Mouse (Mus musculus) forebrain, embryonic 13.5 days (tissue): Measurements from ENCODE around the gene Macf1. TPM values are rescaled to one million over a fixed set of nuclear protein-coding genes. Genes with fewer than 3 reads are reported as not detected.

Source experiments
- ATAC-seq: fragments of 200-750 bp; cut with Nextera tagmentation; 2 replicates; pipeline ENCODE4 v1.8.0; 2017
- H3K27ac ChIP-seq: fragments of 300-500 bp; sonication (generic); 2 replicates; pipeline ENCODE4 v1.5.1; 2015; ENCODE audit warnings: inconsistent platforms, mild to moderate bottlenecking, moderate library complexity
- H3K27me3 ChIP-seq: fragments of 300-500 bp; sonication (generic); 2 replicates; pipeline ENCODE4 v1.6.1; 2015; ENCODE audit warnings: mild to moderate bottlenecking, inconsistent platforms
- H3K36me3 ChIP-seq: fragments of 300-500 bp; sonication (generic); 2 replicates; pipeline ENCODE4 v1.6.1; 2015; ENCODE audit warnings: mild to moderate bottlenecking, inconsistent platforms; ENCODE audit not compliant: poor library complexity, severe bottlenecking
- H3K4me1 ChIP-seq: fragments of 300-500 bp; sonication (generic); 2 replicates; pipeline ENCODE4 v1.6.1; 2015; ENCODE audit warnings: inconsistent platforms
- H3K4me2 ChIP-seq: fragments of 300-500 bp; sonication (generic); 2 replicates; pipeline ENCODE4 v1.6.1; 2015; ENCODE audit warnings: inconsistent platforms, mild to moderate bottlenecking, moderate library complexity
- H3K4me3 ChIP-seq: fragments of 300-500 bp; sonication (generic); 2 replicates; pipeline ENCODE4 v1.5.1; 2015; ENCODE audit warnings: mild to moderate bottlenecking, inconsistent platforms
- H3K9ac ChIP-seq: fragments of 300-500 bp; sonication (generic); 2 replicates; pipeline ENCODE4 v1.6.1; 2015; ENCODE audit warnings: mild to moderate bottlenecking, inconsistent platforms
- H3K9me3 ChIP-seq: fragments of 300-500 bp; sonication (generic); replicated peaks from 2 replicates; pipeline ENCODE4 v1.6.1; 2016; ENCODE audit warnings: inconsistent platforms
- WGBS: fragments of 180-500 bp; shearing (Covaris S2); methylation state at CpG from one replicate; pipeline ENCODE4 v1.1.7; 2015; 5-methylcytosine and 5-hydroxymethylcytosine counted together
- polyA plus RNA-seq: library from polyadenylated mRNA; unstranded; fragments of >200 nt; fragmentation: Nextera tagmentation; extraction: Ambion mirVana; gene quantifications from 2 replicates; pipeline ENCODE4 v1.2.1, GENCODE M21; 2015

The Macf1 gene
- polyA plus RNA-seq, 1 experiment from 2014 or later: 62.6 TPM

DNA sequence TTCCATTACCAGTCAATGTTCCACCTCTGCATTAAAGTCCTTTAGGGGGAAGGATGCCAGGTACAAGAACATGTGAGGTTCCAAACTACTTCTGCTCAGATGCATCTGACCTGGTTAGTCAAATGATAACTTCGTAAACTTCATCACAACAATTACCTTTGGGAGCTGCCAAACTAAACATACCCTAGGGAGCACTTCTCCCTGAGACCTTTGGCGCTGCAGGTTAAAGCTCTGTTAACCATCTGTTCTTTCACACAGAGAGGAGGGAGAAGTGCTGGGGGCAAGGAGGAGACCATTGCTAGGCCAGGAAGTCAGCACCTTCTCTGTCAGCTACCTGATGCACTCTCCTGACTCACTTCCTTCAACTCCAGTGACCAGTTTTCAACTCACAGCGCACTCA lies 96.5 kb downstream of the Macf1 start:
- Histone ChIP-seq H3K27me3 (no peaks in the 10 kb centered on the region), H3K27ac (no peak overlapping the region), H3K36me3 (no peaks in the 10 kb centered on the region), H3K4me3 (no peak overlapping the region), H3K4me1 (peaks cover 45% of the 10 kb centered on the region), H3K4me2 (no peak overlapping the region), H3K9me3 (no peaks in the 10 kb centered on the region), H3K9ac (no peak overlapping the region)
- no peak for ATAC-seq
- whole genome bisulfite sequencing: 95% methylated on average over 3 of the region's 3 CpGs

DNA sequence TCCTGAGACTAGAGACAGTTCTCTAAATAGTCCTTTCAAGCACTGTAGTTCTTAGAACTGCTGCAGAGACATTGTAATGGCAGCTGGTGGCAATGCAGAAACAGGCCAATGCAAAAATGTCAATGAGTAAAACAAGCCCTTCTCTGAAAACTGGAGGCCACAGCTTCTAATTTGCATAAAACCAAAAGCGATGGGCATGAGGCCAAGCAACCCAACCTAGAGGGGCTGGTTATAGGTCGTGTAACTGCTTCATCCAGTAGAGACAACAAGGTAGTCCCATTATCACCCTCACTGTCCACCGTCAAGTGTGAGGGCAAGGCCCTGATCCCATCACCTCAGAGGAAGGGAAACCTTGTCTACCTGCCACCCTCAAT lies 99.5 kb downstream of the Macf1 start:
- peak; percentile 43; the same call in 1 of the 2 replicates for ATAC-seq
- peak overlapping the region; percentile 51; the same call in 1 of the 2 replicates for H3K9ac ChIP-seq
- WGBS: 22% methylated on average over 3 of the region's 3 CpGs
- no peaks in the 10 kb centered on the region for H3K27me3 ChIP-seq
- H3K9me3 ChIP-seq: no peaks in the 10 kb centered on the region
- H3K4me3 ChIP-seq: no peak overlapping the region
- peaks cover 31% of the 10 kb centered on the region for H3K4me1 ChIP-seq
- H3K36me3 ChIP-seq: no peaks in the 10 kb centered on the region
- peak overlapping the region; percentile 80 for H3K27ac ChIP-seq
- 0 out of 2 replicates have a peak overlapping the region, but pooled peaks have one; percentile 12 for H3K4me2 ChIP-seq

DNA sequence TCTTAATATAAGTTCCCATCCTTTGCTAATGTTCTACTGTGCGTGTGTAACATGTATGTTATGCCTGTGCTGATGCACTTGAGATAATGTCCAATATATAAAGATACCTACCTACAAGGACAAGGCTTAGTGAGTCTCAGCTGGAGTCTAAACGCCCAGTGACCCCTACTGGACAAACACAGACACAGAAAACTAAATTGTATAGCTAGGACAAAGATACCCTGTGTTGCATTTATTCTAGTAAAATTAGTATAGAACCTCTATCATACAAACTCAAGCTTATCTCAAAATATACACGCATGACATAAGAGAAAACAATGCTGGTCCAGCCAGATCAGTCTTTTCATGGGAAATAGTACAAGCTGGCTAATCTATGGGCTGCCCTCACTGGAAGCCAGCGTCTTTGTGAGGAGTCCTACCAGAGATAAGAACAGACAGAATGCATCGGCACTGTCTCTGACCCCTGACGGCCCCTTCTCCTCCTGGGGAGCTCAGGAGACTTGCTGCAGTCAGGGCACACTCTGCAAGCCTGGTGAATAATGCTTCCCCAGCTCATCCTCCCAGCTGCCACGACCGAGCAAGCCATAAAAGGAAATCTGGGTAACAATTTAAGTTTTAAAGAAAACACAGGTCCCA lies 100.0 kb downstream of the Macf1 start:
- Histone ChIP-seq H3K27me3 (no peaks in the 10 kb centered on the region), H3K27ac (peak overlapping the region; percentile 80), H3K4me2 (0 out of 2 replicates have a peak overlapping the region, but pooled peaks have one; percentile 12), H3K4me1 (peaks cover 26% of the 10 kb centered on the region), H3K9ac (peak overlapping the region; percentile 51), H3K9me3 (no peaks in the 10 kb centered on the region), H3K36me3 (no peaks in the 10 kb centered on the region), H3K4me3 (no peak overlapping the region)
- ATAC-seq: no peak
- WGBS: 32% methylated on average over 8 of the region's 8 CpGs

DNA sequence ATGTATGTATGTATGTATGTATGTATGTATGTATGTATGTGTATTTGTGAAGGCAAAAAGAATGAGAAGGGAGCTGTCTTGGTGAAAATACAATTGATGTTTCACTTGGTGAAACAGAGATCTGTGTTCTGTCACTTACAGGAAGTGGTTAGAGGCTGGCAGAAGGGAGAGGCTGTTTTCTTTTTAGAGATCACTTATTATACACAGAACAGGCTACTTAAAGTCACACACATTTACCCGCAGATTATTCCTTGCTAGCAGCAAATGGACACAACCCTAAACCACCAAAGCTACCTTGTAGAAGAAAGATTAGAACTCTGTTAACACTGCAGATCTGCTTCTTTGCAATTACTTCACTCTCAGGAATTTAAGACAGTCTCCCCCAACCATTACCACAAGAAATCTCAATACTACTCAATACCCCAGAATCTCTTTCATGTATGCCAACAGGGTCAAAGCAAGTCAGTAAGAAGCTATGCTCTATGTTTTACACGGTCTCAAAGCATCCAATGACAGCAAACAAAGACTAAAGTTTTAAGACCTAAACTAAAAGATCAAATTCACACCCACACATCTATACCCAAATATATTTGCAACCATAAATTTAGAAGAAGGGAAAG lies 106.6 kb downstream of the Macf1 start:
- Histone ChIP-seq H3K4me3 (no peak overlapping the region), H3K36me3 (no peaks in the 10 kb centered on the region), H3K9ac (no peak overlapping the region), H3K4me2 (no peak overlapping the region), H3K9me3 (no peaks in the 10 kb centered on the region), H3K27me3 (no peaks in the 10 kb centered on the region), H3K4me1 (peaks cover 24% of the 10 kb centered on the region), H3K27ac (no peak overlapping the region)
- ATAC-seq: no peak
- WGBS: 73% methylated on average over 2 of the region's 2 CpGs

GRCm38 (mm10) chr4:123572434-123573336 lies 111.5 kb downstream of the Macf1 start:
- no peaks in the 10 kb centered on the region for H3K36me3 ChIP-seq
- H3K27ac ChIP-seq: peak overlapping the region; percentile 83
- H3K4me3 ChIP-seq: peak overlapping the region; percentile 22
- 6% methylated on average over 11 of the region's 11 CpGs for WGBS
- H3K9ac ChIP-seq: peak overlapping the region; percentile 50
- H3K4me2 ChIP-seq: peak overlapping the region; percentile 49
- no peaks in the 10 kb centered on the region for H3K27me3 ChIP-seq
- H3K9me3 ChIP-seq: no peaks in the 10 kb centered on the region
- peak; percentile 72 for ATAC-seq
- peaks cover 33% of the 10 kb centered on the region for H3K4me1 ChIP-seq

DNA sequence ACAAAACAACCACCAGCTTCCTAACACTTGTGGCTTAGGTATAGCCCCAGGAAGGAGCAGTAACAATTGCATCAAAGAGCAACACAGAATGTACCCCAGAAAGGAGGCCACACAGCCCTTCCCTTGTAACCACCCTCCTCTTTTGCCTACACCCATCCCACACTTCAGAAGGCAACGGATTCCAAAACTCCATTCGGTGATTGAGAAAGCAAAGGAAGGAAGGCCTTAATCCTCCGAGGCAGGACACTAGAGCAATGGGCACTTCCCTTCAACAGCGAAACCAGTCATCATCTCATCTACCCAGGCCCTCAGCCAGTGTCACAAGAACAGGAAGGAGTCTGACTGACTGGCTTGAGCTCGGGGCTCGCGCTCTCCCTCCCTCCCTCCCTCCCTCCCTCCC lies 112.3 kb downstream of the Macf1 start:
- Histone ChIP-seq H3K27ac (peak overlapping the region; percentile 31; the same call in 1 of the 2 replicates), H3K4me2 (peak overlapping the region; percentile 28), H3K9ac (no peak overlapping the region), H3K36me3 (no peaks in the 10 kb centered on the region), H3K4me1 (peaks cover 33% of the 10 kb centered on the region), H3K4me3 (no peak overlapping the region), H3K9me3 (no peaks in the 10 kb centered on the region), H3K27me3 (no peaks in the 10 kb centered on the region)
- no peak for ATAC-seq
- 6% methylated on average over 7 of the region's 7 CpGs for WGBS

DNA sequence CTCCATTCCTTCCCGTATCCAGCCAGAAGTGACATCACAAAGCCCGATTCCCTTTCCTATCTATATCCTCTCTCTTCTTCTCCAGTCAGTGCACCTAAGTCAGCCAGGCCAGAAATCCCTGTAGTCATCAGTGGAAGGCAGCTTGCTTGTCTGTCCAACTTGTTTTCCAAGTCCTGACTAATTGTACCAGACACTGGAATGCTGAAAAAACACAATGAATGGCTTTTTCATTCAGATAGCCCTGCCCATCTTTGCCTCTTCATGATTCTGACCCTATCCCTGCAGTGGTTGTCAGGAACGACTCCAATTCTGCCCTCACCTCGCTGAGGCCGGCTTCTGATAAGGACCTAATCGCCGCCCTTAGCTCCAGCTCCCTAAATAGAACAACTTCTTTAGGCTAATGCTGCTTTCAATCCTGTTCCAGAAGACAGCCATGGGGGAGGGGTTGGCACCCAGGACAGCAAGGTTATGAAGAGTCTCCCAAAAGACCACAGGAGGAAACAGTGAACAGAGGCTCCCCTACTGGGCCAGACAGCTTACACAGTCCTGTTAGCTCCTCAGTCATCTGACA lies 118.8 kb downstream of the Macf1 start:
- H3K36me3 ChIP-seq: no peaks in the 10 kb centered on the region
- no peak overlapping the region for H3K4me3 ChIP-seq
- H3K27me3 ChIP-seq: no peaks in the 10 kb centered on the region
- no peaks in the 10 kb centered on the region for H3K9me3 ChIP-seq
- no peak overlapping the region for H3K9ac ChIP-seq
- no peak overlapping the region for H3K4me2 ChIP-seq
- WGBS: 38% methylated on average over 7 of the region's 7 CpGs
- peaks cover 15% of the 10 kb centered on the region for H3K4me1 ChIP-seq
- no peak for ATAC-seq
- no peak overlapping the region for H3K27ac ChIP-seq

GRCm38 (mm10) chr4:123564051-123564791 lies 119.9 kb downstream of the Macf1 start:
- Histone ChIP-seq H3K27me3 (no peaks in the 10 kb centered on the region), H3K27ac (no peak overlapping the region), H3K4me3 (no peak overlapping the region), H3K9me3 (no peaks in the 10 kb centered on the region), H3K4me2 (no peak overlapping the region), H3K36me3 (no peaks in the 10 kb centered on the region), H3K9ac (no peak overlapping the region), H3K4me1 (peaks cover 15% of the 10 kb centered on the region)
- 83% methylated on average over 6 of the region's 6 CpGs for WGBS
- ATAC-seq: no peak

DNA sequence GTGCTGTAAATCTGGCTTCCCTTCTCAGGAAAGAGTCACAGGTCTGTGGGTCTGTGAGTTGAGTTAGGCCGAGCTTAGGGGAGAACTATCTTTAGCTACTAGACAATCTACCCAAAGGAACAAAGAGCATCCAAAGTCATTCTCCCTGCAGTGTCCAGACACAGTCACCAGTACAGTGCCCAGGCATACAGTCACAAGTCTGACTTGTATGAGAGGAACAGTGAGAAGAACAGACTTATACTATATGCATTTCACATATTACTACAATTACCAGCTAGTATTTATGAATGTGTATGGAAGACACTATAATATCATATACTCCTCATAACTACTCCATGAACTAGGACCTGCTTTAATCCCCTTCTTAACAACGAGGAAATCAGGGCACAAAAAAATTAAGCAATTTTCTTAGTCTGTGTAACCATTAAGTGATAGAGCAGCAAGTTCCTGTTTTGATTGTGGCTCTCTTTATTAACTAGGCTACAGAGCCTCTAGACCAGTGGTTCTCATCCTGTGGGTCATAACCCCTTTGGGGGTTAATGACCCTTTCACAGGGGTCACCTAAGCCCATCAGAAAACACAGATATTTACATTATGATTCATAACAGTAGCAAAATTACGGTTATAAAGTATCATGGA lies 121.9 kb downstream of the Macf1 start:
- H3K4me1 ChIP-seq: peaks cover 15% of the 10 kb centered on the region
- no peaks in the 10 kb centered on the region for H3K9me3 ChIP-seq
- H3K9ac ChIP-seq: no peak overlapping the region
- H3K27me3 ChIP-seq: no peaks in the 10 kb centered on the region
- H3K4me3 ChIP-seq: no peak overlapping the region
- ATAC-seq: no peak
- H3K36me3 ChIP-seq: no peaks in the 10 kb centered on the region
- 87% methylated on average over 3 of the region's 3 CpGs for WGBS
- no peak overlapping the region for H3K27ac ChIP-seq
- H3K4me2 ChIP-seq: no peak overlapping the region

- ATAC-seq: no peak
- WGBS: 91% methylated on average over 4 of the region's 4 CpGs
- no peak overlapping the region for H3K4me3 ChIP-seq
Measured at GRCm38 (mm10) chr4:123560896-123561295, 123.3 kb downstream of the Macf1 start.

GRCm38 (mm10) chr4:123558496-123558895 lies 125.7 kb downstream of the Macf1 start:
- 95% methylated on average over 2 of the region's 2 CpGs for WGBS
- Histone ChIP-seq H3K36me3 (no peaks in the 10 kb centered on the region), H3K27ac (no peak overlapping the region), H3K9ac (no peak overlapping the region), H3K27me3 (no peaks in the 10 kb centered on the region), H3K4me2 (no peak overlapping the region), H3K4me3 (no peak overlapping the region), H3K4me1 (no peaks in the 10 kb centered on the region; the same call in 1 of the 2 replicates), H3K9me3 (no peaks in the 10 kb centered on the region)
- no peak for ATAC-seq

More at GRCm38 (mm10) chr4:123560896-123561295, 123.3 kb downstream of the Macf1 start:
- H3K9ac ChIP-seq: no peak overlapping the region
- H3K4me2 ChIP-seq: no peak overlapping the region
- no peaks in the 10 kb centered on the region for H3K27me3 ChIP-seq
- no peak overlapping the region for H3K27ac ChIP-seq
- H3K4me1 ChIP-seq: peaks cover 11% of the 10 kb centered on the region
- no peaks in the 10 kb centered on the region for H3K9me3 ChIP-seq
- no peaks in the 10 kb centered on the region for H3K36me3 ChIP-seq
